Mouse (Mus musculus): Measurements from ENCODE around the gene Gm3033. TPM values are rescaled to one million over a fixed set of nuclear protein-coding genes. Genes with fewer than 3 reads are reported as not detected.

Gm3033 gene
- under 1 TPM in 1 of 2 experiments, not detected in 1; 0.21 TPM for polyA plus RNA-seq (2017; shearing (Covaris generic))

DNA sequence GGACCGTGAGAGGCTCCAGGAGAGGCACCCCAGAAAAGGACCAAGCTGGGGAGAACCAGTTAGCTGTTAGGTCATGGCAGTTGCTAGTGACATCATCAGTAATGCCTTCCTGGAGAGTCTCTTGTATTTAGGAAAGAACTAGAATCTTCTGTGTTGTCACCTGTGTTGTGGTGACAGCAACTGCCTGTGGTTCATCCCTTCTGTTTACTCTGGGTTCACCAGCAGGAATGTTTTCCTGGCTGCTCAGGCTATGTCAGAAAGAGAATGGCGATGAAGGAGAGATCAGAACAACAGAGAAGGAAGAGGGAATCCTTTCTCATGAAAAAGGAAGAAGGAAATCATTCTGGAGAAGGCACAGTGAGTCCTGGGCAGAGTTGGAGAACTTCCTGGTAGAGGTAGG is at the start of gene Gm3033:
TSS of gene Gm3033 (plus strand) at position 301 of the 400 bp plus-strand sequence.

GRCm38 (mm10) chr14:3809774-3810173 is 36.3 kb upstream of the Gm3033 start, which contains the start of gene Gm3002:
TSS of gene Gm3002 (plus strand) at chr14:3810074.

GRCm38 (mm10) chr14:3883872-3884271 is 37.8 kb downstream of the Gm3033 start, which contains the start of gene Gm2916:
TSS of gene Gm2916 (plus strand) at chr14:3884172.

Other genes starting within 250 kb of the Gm3033 start
- gene Gm3012, start 211.7 kb upstream of the Gm3033 start, polyA plus RNA-seq (2017; shearing (Covaris generic)): not detected
- 1 to 10 TPM; 1.5 to 3.4 TPM for gene Gm3020, start 194.2 kb upstream of the Gm3033 start, polyA plus RNA-seq (2017; shearing (Covaris generic))
- gene Gm3043, start 157.5 kb upstream of the Gm3033 start, polyA plus RNA-seq (2017; shearing (Covaris generic)): not detected
- under 1 TPM in 1 of 2 experiments, not detected in 1; 0.15 TPM for gene Gm3002, start 36.2 kb upstream of the Gm3033 start, polyA plus RNA-seq (2017; shearing (Covaris generic))
- not detected for gene Gm2916, start 37.9 kb downstream of the Gm3033 start, polyA plus RNA-seq (2017; shearing (Covaris generic))
- not detected for gene Gm3029, start 85.5 kb downstream of the Gm3033 start, polyA plus RNA-seq (2017; shearing (Covaris generic))
- gene Gm3095, start 117.3 kb downstream of the Gm3033 start, polyA plus RNA-seq (2017; shearing (Covaris generic)): under 1 TPM in 1 of 2 experiments, not detected in 1; 0.34 TPM
- gene Gm3099, start 152.1 kb downstream of the Gm3033 start, polyA plus RNA-seq (2017; shearing (Covaris generic)): not detected
- gene Gm5796, start 177.7 kb downstream of the Gm3033 start, polyA plus RNA-seq (2017; shearing (Covaris generic)): under 1 TPM; 0.20 to 1.00 TPM
- not detected for gene Gm3115, start 237.9 kb downstream of the Gm3033 start, polyA plus RNA-seq (2017; shearing (Covaris generic))